Mouse (Mus musculus) liver, embryonic 14.5 days (tissue): ENCODE results near the gene Lekr1. TPM values are rescaled to one million over a fixed set of nuclear protein-coding genes. Genes with fewer than 3 reads are reported as not detected.

Experiments
- ATAC-seq: fragments of 200-750 bp; cut with Nextera tagmentation; 2 replicates; pipeline ENCODE4 v1.8.0; 2017; ENCODE audit warnings: moderate number of reproducible peaks, mild to moderate bottlenecking, moderate library complexity; ENCODE audit not compliant: insufficient read depth
- DNase-seq, 3 experiments: peaks; one replicate each; pipeline ENCODE4 v3.0.0-alpha.2; 2012 to 2013; ENCODE audit warnings: low read depth in 3 of 3, low spot score in 3 of 3
- H3K27ac ChIP-seq: fragments of 300-500 bp; sonication (generic); 2 replicates; pipeline ENCODE4 v1.5.1; 2014; ENCODE audit warnings: moderate library complexity, mild to moderate bottlenecking, control low read depth, inconsistent platforms
- H3K27me3 ChIP-seq: fragments of 300-500 bp; sonication (generic); 2 replicates; pipeline ENCODE4 v1.6.1; 2014; ENCODE audit warnings: mild to moderate bottlenecking, low read length, moderate library complexity; ENCODE audit not compliant: control insufficient read depth, insufficient read depth
- H3K36me3 ChIP-seq: fragments of 300-500 bp; sonication (generic); replicated peaks from 2 replicates; pipeline ENCODE4 v1.6.1; 2014; ENCODE audit warnings: low read depth; ENCODE audit not compliant: control insufficient read depth, insufficient read depth
- H3K4me1 ChIP-seq, 2 experiments: fragments of 200-500 bp in 1 of 2; fragments of 300-500 bp in 1 of 2; sonication (generic) in 1 of 2; replicated peaks; 2 replicates each; pipeline ENCODE4 v1.6.1; 2012 to 2014; ENCODE audit warnings: antibody characterized with exemption in 1 of 2, inconsistent platforms in 1 of 2, low read length in 1 of 2; ENCODE audit not compliant: control insufficient read depth in 2 of 2, insufficient read depth in 2 of 2
- H3K4me2 ChIP-seq: fragments of 300-500 bp; sonication (generic); 2 replicates; pipeline ENCODE4 v1.6.1; 2014; ENCODE audit warnings: low read depth, mild to moderate bottlenecking, control low read depth, moderate library complexity
- H3K4me3 ChIP-seq, 2 experiments: fragments of 200-500 bp in 1 of 2; fragments of 300-500 bp in 1 of 2; sonication (generic) in 1 of 2; 2 replicates each; pipeline ENCODE4 v1.5.1; 2012 to 2014; ENCODE audit warnings: low read depth in 2 of 2, low read length in 2 of 2, mild to moderate bottlenecking in 2 of 2, control low read depth in 1 of 2, inconsistent platforms in 1 of 2, moderate library complexity in 1 of 2; ENCODE audit not compliant: insufficient read depth in 1 of 2
- H3K9ac ChIP-seq: fragments of 300-500 bp; sonication (generic); replicated peaks from 2 replicates; pipeline ENCODE4 v1.6.1; 2014; ENCODE audit warnings: mild to moderate bottlenecking, control low read depth, moderate library complexity
- H3K9me3 ChIP-seq: fragments of 300-500 bp; sonication (generic); 2 replicates; pipeline ENCODE4 v1.6.1; 2016; ENCODE audit warnings: low read length, mixed read lengths; ENCODE audit not compliant: control insufficient read depth
- CTCF ChIP-seq: IDR thresholded peaks from 2 replicates; pipeline ENCODE4 v1.5.1; 2016; ENCODE audit warnings: antibody characterized with exemption, low read depth, control low read depth
- EP300 ChIP-seq: IDR thresholded peaks from 2 replicates; pipeline ENCODE4 v1.6.1; 2016; ENCODE audit warnings: antibody characterized with exemption, low read depth
- WGBS: fragments of 180-500 bp; shearing (Covaris S2); extraction: QIAGEN DNeasy Blood & Tissue Kit; methylation state at CpG from one replicate; pipeline ENCODE4 v1.1.7; 2014; ENCODE audit not compliant: insufficient replicate concordance; 5-methylcytosine and 5-hydroxymethylcytosine counted together
- microRNA-seq: library from miRNA; unstranded; fragments of <30 nt; microRNA quantifications from one replicate; pipeline ENCODE4, GENCODE M21; 2016
- polyA plus RNA-seq, 2 experiments: library from polyadenylated mRNA; depleted of rRNA in 1 of 2; stranded (reverse) in 1 of 2; unstranded in 1 of 2; fragments of >200 nt; fragmentation: Nextera tagmentation in 1 of 2; extraction: Ambion mirVana in 1 of 2; gene quantifications; 2 replicates each; pipeline versions ENCODE4 v1.2.1 to v1.2.3; 2012 to 2014

The Lekr1 gene
- polyA plus RNA-seq, 2 experiments, result 0.48 to 0.96 TPM

GRCm38 (mm10) chr3:65871609-65872272 lies 205.7 kb downstream of the Lekr1 start:
- no peak for DNase-seq

DNA sequence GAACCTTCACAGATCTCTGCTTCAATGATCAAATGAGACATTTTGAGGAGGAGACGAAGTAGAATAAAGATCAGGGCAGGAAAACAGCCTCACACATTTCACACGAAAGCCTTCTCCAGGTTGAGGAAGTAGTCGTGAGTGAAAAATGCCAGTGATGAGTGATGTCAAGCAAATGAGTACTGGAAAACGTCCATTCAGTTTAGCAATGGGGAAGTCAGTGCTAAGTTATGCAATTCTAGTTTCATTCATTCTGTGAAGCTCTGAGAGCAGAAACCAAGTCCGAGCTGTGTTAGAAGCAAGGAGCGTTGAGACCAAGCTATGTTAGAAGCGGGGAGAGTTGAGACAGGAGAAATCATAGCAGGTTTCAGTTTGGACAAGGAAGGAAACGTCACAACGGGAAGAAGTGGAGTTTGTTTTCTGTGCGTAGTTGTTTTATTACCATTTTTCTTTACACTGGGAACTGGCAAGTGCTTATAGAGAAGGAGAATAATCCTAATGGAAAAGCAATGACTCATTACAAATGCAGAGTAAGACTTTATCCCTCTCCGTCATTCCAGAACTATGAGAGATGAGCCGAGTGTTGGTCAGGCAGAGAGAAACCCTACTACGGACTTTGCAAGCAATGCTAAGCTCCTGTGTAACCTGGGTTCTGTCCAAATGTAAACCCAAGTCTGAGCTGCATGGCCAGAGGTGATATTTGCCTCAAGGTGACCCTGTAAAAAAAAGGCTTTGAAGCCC lies 207.2 kb downstream of the Lekr1 start:
- Histone ChIP-seq H3K9ac (no peak overlapping the region), H3K27ac (no peak overlapping the region), H3K4me2 (no peak overlapping the region), H3K27me3 (no peaks in the 10 kb centered on the region), H3K36me3 (no peaks in the 10 kb centered on the region), H3K4me3 (no peak overlapping the region), H3K4me1 (no peaks in the 10 kb centered on the region; a peak in 1 of 4 replicates), H3K9me3 (no peaks in the 10 kb centered on the region)
- DNase-seq (peak in 1 of 3 experiments; percentile 13), ATAC-seq (no peak)
- TF ChIP-seq CTCF, result no peak
- no peak for TF ChIP-seq EP300
- WGBS, result 32% methylated on average over 13 of the region's 13 CpGs

More at GRCm38 (mm10) chr3:65871609-65872272, 205.7 kb downstream of the Lekr1 start:
- no peak overlapping the region for H3K4me2 ChIP-seq
- no peaks in the 10 kb centered on the region; a peak in 1 of 4 replicates for H3K4me1 ChIP-seq
- WGBS, result 39% methylated on average over 10 of the region's 10 CpGs
- no peaks in the 10 kb centered on the region for H3K27me3 ChIP-seq
- no peak overlapping the region for H3K4me3 ChIP-seq
- TF ChIP-seq EP300 (no peak), CTCF (no peak)
- no peaks in the 10 kb centered on the region for H3K9me3 ChIP-seq
- H3K36me3 ChIP-seq, result no peaks in the 10 kb centered on the region
- H3K27ac ChIP-seq, result no peak overlapping the region
- no peak for ATAC-seq
- H3K9ac ChIP-seq, result no peak overlapping the region

Small RNA genes lying within 50 kb of the gene (microRNA-seq; reads per million reads assigned to microRNA genes)
- gene Mir8120, result not detected

Other genes with a start within 250 kb of the Lekr1 start
- 1.2 and 1.5 TPM in 2 replicates for gene Tiparp, start 137.8 kb upstream of the Lekr1 start, polyA plus RNA-seq (2012; rRNA removed)
- gene Tiparp, start 137.8 kb upstream of the Lekr1 start, polyA plus RNA-seq (2014; fragmentation: Nextera tagmentation; extraction: Ambion mirVana), result 4.0 and 6.1 TPM in 2 replicates